Mouse (Mus musculus) lung, adult 2 months (tissue): Measurements from ENCODE around the gene Slc23a2.

Experiments used
- CTCF ChIP-seq: fragments of 200-500 bp; IDR thresholded peaks from 2 replicates; pipeline ENCODE4 v1.5.1; 2011; ENCODE audit warnings: mild to moderate bottlenecking, low read length, control low read depth; ENCODE audit not compliant: insufficient read depth
- POLR2A ChIP-seq: fragments of 200-500 bp; IDR thresholded peaks from 2 replicates; pipeline ENCODE4 v1.6.1; 2011; ENCODE audit warnings: low read depth, mild to moderate bottlenecking, control low read depth, low read length, borderline replicate concordance; ENCODE audit errors: extremely low read depth

- no peak for TF ChIP-seq CTCF
- no peak for TF ChIP-seq POLR2A
Observed at GRCm38 (mm10) chr2:132180463-132181205, 35.7 kb upstream of the Slc23a2 start.
